Mouse (Mus musculus) cerebellum, adult (tissue): Measurements from ENCODE around the gene Ifna16.

ENCODE experiments used
- ATAC-seq: cut with Nextera tagmentation; 2 replicates; pipeline ENCODE4 v1.9.2; 2017; ENCODE audit warnings: mild to moderate bottlenecking, moderate library complexity, mixed read lengths; ENCODE audit not compliant: insufficient number of reproducible peaks, low FRiP score, low TSS enrichment

Ifna16 gene

DNA sequence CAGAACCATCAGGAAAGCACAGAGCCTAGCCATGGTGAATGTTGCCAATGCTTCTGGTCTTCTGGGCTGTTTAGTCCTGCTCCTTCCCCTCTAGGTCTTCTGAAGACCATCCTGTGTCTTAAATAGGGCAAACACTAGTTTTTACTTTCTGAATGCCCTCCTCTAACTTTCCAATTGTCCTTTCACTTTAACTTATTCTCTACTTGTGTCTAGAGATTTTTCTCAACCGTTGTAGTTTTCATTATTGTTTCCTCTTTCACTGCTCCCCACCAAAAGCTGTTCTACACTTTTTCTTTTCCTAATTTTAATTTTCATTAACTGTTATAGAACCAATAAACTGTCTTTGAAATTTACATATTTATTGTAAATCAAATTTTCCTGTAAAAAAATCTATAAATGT is at the start of gene Ifna16:
Gene Ifna16 (minus strand): TSS at position 101 of the 400 bp plus-strand sequence.
- no peak for ATAC-seq

DNA sequence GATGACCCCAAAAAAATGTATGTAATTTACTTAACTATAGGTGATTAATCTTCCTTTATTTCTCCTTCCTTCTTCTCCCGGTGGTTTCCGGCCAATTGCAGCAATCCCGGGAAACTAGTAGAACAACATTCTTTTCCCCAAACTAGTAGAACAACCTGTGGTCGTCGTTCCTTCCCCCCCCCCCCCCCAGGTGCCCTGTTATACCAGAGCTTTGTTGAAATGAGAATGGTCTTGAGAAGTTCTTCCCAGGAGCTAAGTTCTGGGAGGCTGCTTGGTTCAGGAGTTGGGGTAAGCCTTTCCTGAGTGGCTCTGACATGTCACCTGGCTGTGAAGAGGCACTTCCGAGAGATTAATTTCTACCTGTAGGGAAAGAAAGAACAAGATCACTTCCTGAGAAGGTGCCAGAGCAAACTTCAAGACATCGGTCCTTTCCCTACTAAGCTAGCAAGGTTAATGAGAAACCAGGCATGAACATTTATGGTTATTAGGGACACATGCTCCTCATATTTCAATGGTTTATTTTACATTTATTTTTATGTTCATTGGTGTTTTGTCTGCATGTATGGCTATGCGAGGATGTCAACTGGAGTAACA is 46.9 kb upstream of the Ifna16 start:
- ATAC-seq, result no peak

DNA sequence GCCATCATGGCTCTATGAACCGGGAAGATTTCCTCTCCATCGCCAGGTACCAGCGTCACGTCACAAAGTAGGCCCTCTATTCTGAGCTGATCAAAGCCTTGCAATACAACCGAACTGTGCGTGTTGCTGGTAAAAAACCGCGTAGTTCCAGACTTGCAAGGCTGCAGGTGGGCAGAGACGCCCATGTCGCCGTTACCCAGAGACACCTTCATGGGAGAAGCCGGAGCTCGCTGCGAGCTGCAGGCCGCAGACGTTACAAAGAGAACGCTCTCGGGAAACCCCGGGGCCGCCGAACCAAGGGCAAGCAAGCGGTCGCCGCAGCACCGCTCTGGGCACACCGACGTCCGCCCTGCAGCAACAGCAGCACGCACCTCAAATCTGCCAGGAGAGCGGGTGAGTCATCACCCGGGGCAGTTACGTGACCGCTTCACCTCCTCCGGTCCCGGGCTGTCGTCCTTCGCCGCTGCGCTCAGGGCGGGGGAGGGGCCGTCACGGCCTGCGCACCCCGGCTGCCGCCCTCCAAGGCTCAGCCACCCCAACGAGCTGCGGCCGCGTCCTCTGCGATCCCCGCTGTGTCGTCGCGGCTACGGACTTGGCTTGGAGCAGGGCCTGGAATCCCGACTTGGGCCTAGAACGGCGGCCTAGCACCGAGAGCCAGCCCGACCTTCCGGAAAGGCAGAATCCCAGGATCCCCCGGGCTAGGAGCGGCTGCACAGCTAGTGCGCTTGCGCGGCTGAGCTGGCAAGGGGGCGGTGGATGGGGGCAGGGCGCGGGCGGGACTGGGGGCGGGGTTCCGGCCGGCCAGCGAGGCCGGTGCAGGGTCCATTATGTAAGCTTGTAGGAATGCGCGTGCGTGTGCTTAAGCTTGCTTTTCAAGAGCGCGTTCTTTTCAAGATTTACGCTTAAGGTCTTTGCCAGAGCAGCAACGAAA is 45.3 kb upstream of the Ifna16 start, which contains the start of the genes Gm26566 and Klhl9:
Gene Gm26566 (plus strand): TSS at position 15 of the 931 bp plus-strand sequence.
Gene Klhl9 (minus strand): TSS at position 675 of the 931 bp plus-strand sequence.
- peak; percentile 92 for ATAC-seq

DNA sequence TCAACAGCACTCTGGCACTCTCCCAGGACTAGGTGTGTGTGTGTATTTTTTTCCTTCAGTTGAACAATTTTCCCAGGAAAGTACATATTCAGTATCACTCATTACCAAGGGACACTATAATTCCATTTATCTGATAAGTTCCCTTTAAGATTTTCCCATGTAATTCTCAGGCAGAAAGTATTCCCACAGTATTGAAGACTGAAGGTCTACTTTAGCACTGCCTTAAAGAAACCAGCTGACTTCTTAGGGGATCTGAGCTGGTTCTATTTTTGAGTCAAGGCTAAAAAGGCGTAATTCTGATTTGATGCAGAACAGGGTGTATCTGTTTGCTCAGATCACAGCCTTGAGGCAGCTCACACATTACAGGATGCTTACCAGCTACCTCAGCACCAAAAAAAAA is 42.0 kb upstream of the Ifna16 start:
- ATAC-seq, result no peak

DNA sequence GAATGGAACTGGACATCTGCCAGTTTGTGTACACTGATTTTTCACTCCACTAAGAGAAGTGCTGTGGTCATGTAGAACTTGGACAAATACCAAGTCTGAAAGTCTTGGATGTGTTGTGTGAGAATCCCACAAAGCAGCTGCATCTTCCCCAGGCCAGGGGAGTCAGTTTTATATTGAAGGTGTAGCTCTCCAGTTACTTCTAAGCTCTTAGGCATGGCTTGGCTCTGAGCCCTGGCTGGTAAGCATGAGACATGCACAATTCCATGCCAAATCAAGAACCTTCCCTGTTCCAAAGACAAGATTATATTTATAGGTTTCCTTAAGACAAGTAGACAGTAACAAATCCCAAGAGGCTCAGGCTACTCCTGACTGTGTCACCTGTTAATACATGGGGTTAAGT is 38.3 kb upstream of the Ifna16 start:
- no peak for ATAC-seq

DNA sequence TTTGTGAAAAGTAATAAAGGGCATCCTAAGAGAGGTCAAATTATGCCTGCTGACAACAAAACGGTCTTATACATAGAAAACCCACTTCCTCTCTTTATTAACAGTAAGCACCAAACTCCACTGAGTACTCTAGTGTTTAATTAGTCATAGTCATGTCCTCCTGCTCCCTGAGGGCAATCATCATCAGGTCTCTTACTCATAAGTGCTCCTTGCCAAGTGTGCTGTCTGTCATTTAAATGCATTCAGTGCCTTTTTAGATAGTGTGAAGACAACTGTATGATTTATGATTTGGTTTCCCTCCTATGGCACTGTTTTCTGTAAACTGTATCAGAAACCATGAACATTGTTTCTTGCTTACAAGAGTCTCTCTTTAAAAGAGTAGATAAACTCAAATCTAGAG is 37.6 kb upstream of the Ifna16 start:
- no peak for ATAC-seq

DNA sequence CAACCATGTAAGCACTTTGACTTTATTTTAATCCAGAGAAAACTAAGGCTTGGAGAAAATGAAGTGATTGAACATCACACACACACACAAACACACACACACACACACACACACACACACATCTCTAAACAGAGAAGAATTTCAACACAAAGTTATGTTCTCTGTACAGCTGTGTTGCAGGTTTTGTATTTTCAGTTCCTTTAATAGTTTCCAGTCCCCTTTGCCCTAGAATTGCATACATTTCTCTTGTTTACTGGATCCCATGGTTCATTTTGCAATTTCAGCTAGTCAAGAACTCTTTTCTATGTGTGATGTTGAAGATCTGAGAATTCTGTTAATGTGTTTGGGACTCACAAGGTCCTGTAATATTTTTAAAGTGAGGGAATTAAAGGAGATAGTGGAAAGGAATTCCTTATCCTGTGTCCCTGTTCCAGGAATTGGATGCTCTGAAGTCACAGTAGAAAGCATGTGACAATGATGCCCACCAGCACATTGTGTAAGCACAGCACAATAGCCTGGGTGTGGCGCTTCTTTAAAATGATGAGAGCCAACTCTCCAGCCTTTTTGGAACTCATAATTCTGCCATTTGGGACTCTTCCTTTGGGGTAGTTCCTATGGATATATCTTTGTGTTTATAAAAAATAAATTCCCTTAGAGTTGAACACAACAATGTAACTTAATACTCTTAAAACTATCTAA is 30.6 kb upstream of the Ifna16 start:
- no peak for ATAC-seq

DNA sequence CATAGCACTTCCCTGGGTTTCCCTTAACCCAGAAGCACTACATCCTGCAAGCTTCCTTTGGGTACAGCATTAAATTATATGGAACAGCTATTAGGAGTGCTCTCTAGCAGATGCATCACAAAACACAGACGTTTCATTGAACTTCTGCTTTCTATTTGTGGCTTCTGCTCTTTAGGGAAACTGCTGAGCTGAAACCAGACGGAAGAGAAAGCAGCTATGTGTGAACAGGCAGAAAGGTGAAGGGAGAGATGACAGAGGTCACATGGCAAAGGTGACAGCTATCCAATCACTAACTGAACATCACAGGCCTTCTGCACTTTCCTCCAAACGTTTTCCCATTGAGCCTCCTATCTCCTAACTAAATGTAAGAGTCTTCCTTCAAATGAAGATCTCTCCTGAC is 29.2 kb upstream of the Ifna16 start:
- ATAC-seq, result no peak

DNA sequence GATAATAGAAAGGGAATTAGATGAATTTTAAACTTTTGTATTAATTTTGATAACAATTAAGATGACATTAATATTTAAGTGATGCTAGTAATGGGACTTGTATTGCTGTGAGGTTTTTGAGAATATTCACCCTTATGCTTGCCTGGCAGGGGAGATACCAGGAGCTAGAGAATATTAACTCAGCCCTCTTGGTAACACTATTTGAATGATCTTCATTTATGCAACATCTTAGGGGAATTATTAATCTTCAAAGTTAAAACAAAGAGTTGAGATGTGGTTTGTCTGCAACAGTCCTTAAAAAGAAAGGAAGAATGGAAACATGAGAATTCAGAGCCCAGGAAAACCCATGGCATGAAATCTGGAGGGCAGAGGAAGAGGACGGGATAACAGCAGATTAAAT is 22.6 kb upstream of the Ifna16 start:
- no peak for ATAC-seq

DNA sequence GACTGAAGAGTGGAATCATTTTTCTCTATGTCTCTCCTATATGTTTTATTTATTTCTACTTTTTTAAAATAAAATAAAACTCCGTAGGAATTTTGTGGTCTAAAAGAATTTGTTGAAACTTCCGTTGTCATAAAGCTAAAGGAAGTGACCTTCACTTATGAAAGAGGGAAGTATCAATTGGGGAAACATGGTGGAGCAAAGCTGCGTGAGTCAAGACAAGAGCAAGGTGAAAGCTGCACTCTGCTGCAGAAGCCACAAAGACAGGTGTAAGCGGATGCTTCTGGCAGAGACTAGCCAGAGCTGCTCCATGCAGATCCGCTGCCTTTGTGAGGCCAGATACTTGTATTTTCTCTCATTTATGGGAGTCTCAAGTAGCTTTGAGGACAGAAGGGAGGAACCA is 22.1 kb upstream of the Ifna16 start:
- no peak for ATAC-seq

DNA sequence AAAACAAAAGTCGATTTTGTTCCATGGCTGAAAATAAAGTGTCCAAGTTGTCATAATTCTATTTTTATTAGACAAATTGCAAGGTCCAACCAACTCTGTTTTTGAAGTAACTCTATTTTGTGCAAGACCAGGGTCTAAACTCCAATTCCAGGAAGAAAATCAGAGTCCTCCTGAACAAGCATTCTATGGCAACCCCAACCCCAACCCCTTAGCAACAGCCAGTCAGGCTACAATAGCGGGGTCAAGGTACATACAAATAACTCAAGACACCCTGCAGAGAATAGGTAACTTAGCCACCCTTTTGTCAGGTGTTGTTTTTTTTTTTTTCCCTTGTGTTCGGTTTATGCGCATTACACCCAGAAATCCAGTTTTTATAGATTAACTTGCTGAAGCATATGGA is 21.0 kb upstream of the Ifna16 start:
- no peak for ATAC-seq

DNA sequence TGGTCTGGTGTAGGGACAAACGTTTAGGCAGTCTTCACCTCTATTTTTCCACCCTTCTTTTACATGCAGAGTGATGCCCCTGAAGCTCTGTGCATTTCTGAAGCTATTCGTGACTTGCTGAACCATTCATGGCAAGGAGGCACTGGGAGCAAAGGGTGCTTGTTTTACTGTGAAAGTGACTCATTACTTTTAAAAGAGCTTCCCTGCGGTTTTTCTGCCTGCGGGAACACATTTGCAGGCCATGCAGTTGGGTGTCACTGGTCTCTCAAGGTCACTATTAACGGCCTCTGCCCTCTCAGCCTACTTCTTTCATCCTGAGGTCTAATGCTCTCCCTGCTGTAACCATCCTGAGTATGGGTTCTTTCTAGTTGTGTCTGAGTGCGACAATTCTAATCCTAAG is 20.4 kb upstream of the Ifna16 start:
- ATAC-seq, result no peak

DNA sequence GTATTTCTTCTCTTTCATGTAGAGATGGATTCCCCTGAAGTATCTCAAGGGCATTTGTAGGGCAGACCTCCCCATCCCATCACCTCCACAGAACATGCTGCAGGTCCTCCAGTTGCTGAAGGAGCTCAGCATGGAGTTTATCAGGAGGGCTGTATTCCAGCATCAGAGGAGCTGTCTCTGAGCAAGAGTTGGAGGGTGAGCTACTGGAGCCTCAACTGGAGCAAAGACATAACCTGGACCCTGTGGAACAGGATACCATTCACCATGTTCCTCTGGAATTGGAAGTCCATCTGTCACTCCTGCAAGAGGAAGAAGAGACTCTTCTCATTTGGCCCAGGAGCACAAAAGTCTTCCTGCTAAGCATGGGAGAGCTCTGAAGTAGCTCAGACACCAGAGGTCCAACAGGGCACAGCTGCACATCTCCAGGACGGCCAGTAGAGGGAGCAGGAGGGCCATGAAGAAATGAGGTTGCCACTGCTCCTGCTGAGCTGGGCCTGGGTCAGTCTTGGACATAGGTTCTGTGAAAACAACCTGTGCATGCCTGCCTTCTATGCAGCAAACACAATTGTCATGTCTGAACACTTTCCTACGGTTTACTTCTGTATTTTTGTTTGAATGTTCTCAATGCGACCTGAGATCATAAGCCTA is 19.6 kb upstream of the Ifna16 start:
- ATAC-seq, result peak; percentile 87

DNA sequence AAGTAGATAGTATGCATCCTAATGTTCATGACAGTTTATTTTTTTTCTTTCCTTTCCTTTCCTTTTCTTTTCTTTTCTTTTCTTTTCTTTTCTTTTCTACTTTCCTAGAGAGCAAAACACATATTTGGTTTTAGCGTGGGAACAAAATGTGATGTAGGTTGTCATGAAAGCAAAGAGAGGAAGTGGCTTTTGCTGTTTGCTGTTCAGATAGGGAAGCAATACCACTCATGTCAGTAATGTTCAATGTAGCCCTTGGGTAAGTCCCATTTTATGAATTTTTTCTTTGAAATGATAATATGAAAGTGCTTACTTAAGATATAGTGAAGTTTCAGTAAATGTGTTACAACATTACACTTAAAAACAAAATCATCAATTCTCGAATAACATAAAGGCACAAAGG is 16.7 kb upstream of the Ifna16 start:
- ATAC-seq, result no peak

DNA sequence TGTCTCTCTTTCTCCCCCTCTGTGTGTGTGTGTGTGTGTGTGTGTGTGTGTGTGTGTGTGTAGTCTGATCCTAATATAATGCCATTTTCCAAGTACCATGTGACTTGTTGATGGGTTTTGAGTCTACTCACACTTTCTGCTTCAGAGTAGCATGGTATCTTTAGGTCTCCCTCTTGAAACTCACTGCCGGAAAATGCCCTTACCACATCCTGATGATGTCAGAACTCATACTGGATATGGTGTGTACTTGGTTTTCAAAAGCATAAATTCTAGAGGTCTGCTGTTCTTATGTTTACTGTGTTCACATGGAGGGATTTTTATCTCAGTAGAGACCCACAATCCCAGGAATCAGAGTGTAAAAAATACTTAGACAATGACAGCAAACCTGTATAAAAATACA is 15.8 kb upstream of the Ifna16 start:
- no peak for ATAC-seq

DNA sequence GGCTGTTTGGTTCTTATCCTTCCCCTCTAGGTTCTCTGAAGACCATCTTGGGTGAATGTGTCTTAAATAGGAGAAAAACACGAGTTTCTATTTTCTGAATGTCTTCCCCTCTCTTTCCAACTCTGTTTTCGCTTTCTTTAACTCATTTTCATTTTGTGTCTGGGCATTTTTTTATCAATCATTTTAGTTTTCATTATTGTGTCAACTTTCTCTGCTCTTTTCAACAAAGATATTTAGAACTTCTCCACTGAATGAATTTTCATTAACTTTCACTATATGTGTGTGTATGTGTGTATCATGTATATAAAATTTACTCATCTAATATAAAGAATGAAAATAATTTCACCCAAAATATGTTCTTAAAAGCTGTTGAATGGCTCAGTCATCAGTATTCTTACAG is 14.5 kb upstream of the Ifna16 start, which contains the start of gene Ifnab:
Gene Ifnab (minus strand): TSS at position 101 of the 400 bp plus-strand sequence.
- ATAC-seq, result no peak

DNA sequence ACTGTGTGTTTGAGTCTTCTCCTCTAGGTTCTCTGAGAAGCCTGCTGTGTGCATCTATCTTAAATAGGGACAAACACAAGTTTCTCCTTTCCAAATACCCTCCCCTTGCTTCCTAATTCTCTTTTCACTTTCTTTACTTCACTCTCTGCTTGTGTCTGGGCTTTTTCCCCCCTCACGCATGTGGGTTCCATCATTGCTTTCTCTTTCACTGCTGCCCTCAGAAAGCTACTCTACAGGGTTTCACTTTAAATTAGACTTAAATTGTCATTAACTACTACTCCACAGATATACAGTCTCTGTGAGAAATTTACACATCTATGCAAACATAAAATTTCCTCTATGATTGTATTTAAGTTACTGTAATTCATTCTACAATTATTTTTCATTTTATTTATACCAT is 7.1 kb upstream of the Ifna16 start, which contains the start of gene Ifna2:
Gene Ifna2 (minus strand): TSS at position 101 of the 400 bp plus-strand sequence.
- no peak for ATAC-seq

DNA sequence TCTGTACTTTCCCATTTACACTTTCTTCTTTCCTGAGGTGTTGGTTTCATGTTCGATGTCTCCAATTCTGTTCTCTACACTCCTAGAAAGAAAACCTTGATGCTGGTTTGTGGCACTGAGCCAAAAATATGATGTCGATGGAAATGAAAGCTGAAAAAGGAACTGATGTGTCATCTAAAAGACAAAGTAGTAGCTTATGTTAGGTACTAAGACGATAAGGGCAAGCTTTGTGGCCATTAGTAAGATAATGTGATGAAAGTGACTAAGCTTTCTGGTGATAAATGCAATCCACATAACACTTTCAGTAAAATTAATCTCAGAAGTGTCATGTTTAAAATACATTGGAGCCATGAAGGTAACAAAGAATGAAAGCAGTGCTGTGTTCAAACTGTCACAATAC is 4.6 kb upstream of the Ifna16 start:
- ATAC-seq, result no peak

DNA sequence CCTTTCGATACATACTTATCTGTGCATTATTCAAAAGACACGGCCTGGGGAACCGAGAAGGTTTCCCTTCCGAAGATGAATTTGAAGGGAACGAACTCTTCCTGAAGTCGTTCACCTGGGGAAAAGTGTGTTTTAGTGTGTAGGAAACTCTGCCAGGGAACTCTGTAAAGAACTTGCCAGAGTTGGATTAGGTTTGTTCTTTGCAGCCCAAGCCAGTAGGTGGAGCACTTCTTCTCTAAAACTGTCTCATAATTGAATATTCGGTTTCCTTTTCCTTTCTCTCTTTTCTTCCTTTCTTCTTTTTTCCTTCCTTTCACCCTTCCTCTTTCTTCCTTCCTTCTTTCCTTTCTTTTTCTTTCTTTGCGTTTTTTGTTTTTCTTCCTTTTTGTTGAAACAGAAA is 3.6 kb upstream of the Ifna16 start:
- no peak for ATAC-seq

DNA sequence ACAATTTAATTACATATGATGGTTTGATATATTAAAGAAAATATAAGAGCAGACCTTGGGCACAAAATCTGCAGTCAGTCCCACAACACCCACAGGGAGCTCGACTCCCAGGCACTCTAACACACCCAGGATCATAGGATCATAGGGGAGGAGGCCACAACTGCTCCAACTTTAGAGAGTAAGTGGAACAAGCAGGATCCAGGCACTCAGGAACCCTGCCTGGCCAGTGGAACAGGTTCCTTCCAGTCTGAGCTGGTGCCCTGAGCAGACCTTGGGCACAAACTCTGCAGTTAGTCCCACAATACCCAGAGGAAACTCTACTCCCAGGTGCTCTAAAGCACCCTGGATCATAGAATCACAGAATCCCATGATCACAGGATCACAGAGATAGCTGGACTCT is 21.3 kb downstream of the Ifna16 start:
- no peak for ATAC-seq
